Mouse (Mus musculus): ENCODE results near the gene Tex9.

DNA sequence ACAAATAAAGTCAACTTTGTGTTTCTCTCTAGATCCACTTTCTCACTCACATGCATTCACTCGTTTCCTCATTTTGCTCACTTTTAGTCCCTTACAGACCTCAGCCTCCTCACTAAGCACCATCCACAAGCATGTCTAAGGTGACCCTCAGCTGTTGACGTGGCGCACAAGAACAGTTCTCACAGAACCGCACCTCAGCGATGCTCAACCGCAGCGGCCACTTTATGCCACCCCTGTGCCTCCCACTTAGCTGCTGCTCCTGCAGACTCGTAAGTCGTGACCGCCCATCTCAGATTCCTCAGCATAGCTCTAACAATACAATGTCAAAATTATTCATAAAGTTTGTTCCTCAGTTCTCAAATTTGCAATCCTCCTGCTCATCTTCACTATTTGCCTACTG is 23.4 kb downstream of the Tex9 start:
- TF ChIP-seq POLR2A (IDR thresholded peaks at IDR 0.05; ENCODE audit: extremely low read depth, insufficient read depth, low read length), result no peak
- TF ChIP-seq CTCF (IDR thresholded peaks at IDR 0.05; ENCODE audit: extremely low read depth, insufficient read depth, low read length), result no peak
